In genomic region chr5:58428265-58428664, GRCm38 (mm10) we compare ENCODE assay signal across 18 mouse cellular contexts.
A peak's percentile ranks its signal among the peaks of the same experiment; 100 is the strongest.
DNase-seq lines count a peak whose midpoint lies in the region; ATAC-seq and TF ChIP-seq lines count a peak whose summit lies in the region.
"Had no signal": no experiment of that assay in that cellular context is flagged by ENCODE, and none has a peak within 500 bp of the region (broad histone marks: within the 10 kb centered on the region; RNA-seq: fewer than 3 reads in every experiment).

No protein-coding gene starts in this region.

- no peak for TF ChIP-seq CTCF in lung, embryonic 14.5 days (IDR thresholded peaks at IDR 0.05; ENCODE audit: low read depth)
- TF ChIP-seq CTCF in lung, adult 2 months (IDR thresholded peaks at IDR 0.05; ENCODE audit: insufficient read depth, low read length), result no peak
- no peak for TF ChIP-seq CTCF in cerebellum, adult 2 months (IDR thresholded peaks at IDR 0.05; ENCODE audit: borderline replicate concordance, insufficient read depth, low read depth, low read length)

- no peak overlapping the region for H3K27ac ChIP-seq in lung, embryonic 14.5 days (ENCODE audit: low read depth)
- no peak overlapping the region for H3K27ac ChIP-seq in cerebellum, adult 2 months (ENCODE audit: insufficient read depth, low read length)
- H3K27ac ChIP-seq: kidney, postnatal 0 days; layer of hippocampus, adult 2 months; left cerebral cortex, adult 2 months; limb, embryonic 15.5 days; macrophage; midbrain, embryonic 13.5 days had no signal

- no peaks in the 10 kb centered on the region for H3K4me1 ChIP-seq in lung, embryonic 14.5 days (ENCODE audit: insufficient read depth)
- no peaks in the 10 kb centered on the region for H3K4me1 ChIP-seq in lung, adult 2 months (ENCODE audit: control insufficient read depth, insufficient read depth, low read length)
- H3K4me1 ChIP-seq in cerebellum, adult 2 months (ENCODE audit: control insufficient read depth, insufficient read depth, low read length), result no peaks in the 10 kb centered on the region
- H3K4me1 ChIP-seq: limb, embryonic 15.5 days; midbrain, embryonic 13.5 days had no signal

- H3K9ac ChIP-seq in lung, embryonic 14.5 days, result no peak overlapping the region
- H3K9ac ChIP-seq: limb, embryonic 15.5 days; midbrain, embryonic 13.5 days had no signal

- H3K36me3 ChIP-seq in lung, embryonic 14.5 days (ENCODE audit: insufficient read depth), result no peaks in the 10 kb centered on the region
- H3K36me3 ChIP-seq: limb, embryonic 15.5 days; midbrain, embryonic 13.5 days had no signal

- no peaks in the 10 kb centered on the region for H3K9me3 ChIP-seq in lung, embryonic 14.5 days (ENCODE audit: low read depth, low read length)
- H3K9me3 ChIP-seq: limb, embryonic 15.5 days; midbrain, embryonic 13.5 days had no signal

- no peak overlapping the region for H3K4me3 ChIP-seq in lung, embryonic 14.5 days (ENCODE audit: low read depth, low read length)
- H3K4me3 ChIP-seq in lung, adult 2 months (replicated peaks; ENCODE audit: extremely low read depth, low read depth, low read length), result no peak overlapping the region
- H3K4me3 ChIP-seq in cerebellum, adult 2 months (replicated peaks; ENCODE audit: insufficient read depth, low read depth, low read length), result no peak overlapping the region
- H3K4me3 ChIP-seq: layer of hippocampus, adult 2 months; left cerebral cortex, adult 2 months; limb, embryonic 15.5 days; midbrain, embryonic 13.5 days had no signal

- DNase-seq in heart, adult 18-20 months, result peak; percentile 17 to 41
- DNase-seq in heart, postnatal 25 days (ENCODE audit: low spot score), result no peak
- peak; percentile 1 for DNase-seq in lung, embryonic 14.5 days
- no peak for DNase-seq in lung, adult 2 months
- peak; percentile 54 to 79 for DNase-seq in cerebellum, adult 2 months
- DNase-seq in heart, postnatal 4 days, result peak; percentile 8
- DNase-seq: adrenal gland, adult 8-10 months; embryo, embryonic 11 days; gastrocnemius, postnatal 36 days; lung, adult 18-20 months had no signal

- no peaks in the 10 kb centered on the region for H3K27me3 ChIP-seq in lung, embryonic 14.5 days (ENCODE audit: insufficient read depth, low read length)
- H3K27me3 ChIP-seq in cerebellum, adult 2 months (ENCODE audit: control insufficient read depth, insufficient read depth, low read length), result no peaks in the 10 kb centered on the region; the same call in 1 of the 2 replicates
- H3K27me3 ChIP-seq: limb, embryonic 15.5 days; midbrain, embryonic 13.5 days had no signal

- no peak for TF ChIP-seq POLR2A in lung, adult 2 months (IDR thresholded peaks at IDR 0.05; ENCODE audit: borderline replicate concordance, extremely low read depth, low read depth, low read length)
- TF ChIP-seq POLR2A in cerebellum, adult 2 months (IDR thresholded peaks at IDR 0.05; ENCODE audit: borderline replicate concordance, insufficient read depth, low read length), result no peak

- no peak overlapping the region for H3K4me2 ChIP-seq in lung, embryonic 14.5 days
- H3K4me2 ChIP-seq: limb, embryonic 15.5 days; midbrain, embryonic 13.5 days had no signal

- no peak for ATAC-seq in lung, embryonic 14.5 days (ENCODE audit: insufficient read depth)
- no peak for ATAC-seq in granulocyte monocyte progenitor cell, adult 5-6 weeks (replicated peaks; ENCODE audit: poor library complexity, severe bottlenecking)
- ATAC-seq: intestine, postnatal 0 days; midbrain, embryonic 13.5 days had no signal

- WGBS in lung, embryonic 14.5 days, result 65% methylated on average over 2 of the region's 2 CpGs
- 48% methylated on average over 2 of the region's 2 CpGs for WGBS in lung, adult 2 months
- 3% methylated on average over 2 of the region's 2 CpGs for WGBS in cerebellum, adult 2 months

- intact Hi-C loops in heart, postnatal 25 days (cut with DNase I), result no loop called here

Comparison
In these comparisons a context has a peak if more than half of its experiments do, and no peak if none do; other contexts are left out.
1. DNase-seq: peak in heart, adult 18-20 months (2 of 2), lung, embryonic 14.5 days (single experiment), cerebellum, adult 2 months (2 of 2) and heart, postnatal 4 days (single experiment); none in heart, postnatal 25 days (single experiment) and lung, adult 2 months (single experiment).